Mouse (Mus musculus): ENCODE results near the gene Tbc1d8.

GRCm38 (mm10) chr1:39325228-39325627, 153.3 kb downstream of the Tbc1d8 start:
- no peak for TF ChIP-seq SMC3 (IDR thresholded peaks at IDR 0.05; ENCODE audit: low read depth, low read length)
- no peak for TF ChIP-seq EP300 (IDR thresholded peaks at IDR 0.05; ENCODE audit: low read length)
- no peak for TF ChIP-seq CTCF (conservative IDR thresholded peaks at IDR 0.05 in 1 of 2, IDR thresholded peaks at IDR 0.05 in 1 of 2; ENCODE audit: low read depth in 2 of 2, low read length in 2 of 2)
- TF ChIP-seq USF2 (conservative IDR thresholded peaks at IDR 0.05; ENCODE audit: low read depth, low read length), result no peak
- TF ChIP-seq POLR2A (IDR thresholded peaks at IDR 0.05; ENCODE audit: low read depth, low read length), result no peak
- TF ChIP-seq BHLHE40 (IDR thresholded peaks at IDR 0.05; ENCODE audit: low read depth, low read length), result no peak
- no peak for TF ChIP-seq TCF12 (IDR thresholded peaks at IDR 0.05; ENCODE audit: low read depth, low read length)
- TF ChIP-seq E2F4 (IDR thresholded peaks at IDR 0.05; ENCODE audit: insufficient replicate concordance, low read depth, low read length), result no peak
- no peak for TF ChIP-seq NRF1 (IDR thresholded peaks at IDR 0.05; ENCODE audit: low read depth, low read length)
- no peak for TF ChIP-seq NELFE (IDR thresholded peaks at IDR 0.05; ENCODE audit: low read depth, low read length)
- no peak for TF ChIP-seq USF1 (IDR thresholded peaks at IDR 0.05; ENCODE audit: low read depth, low read length)
- no peak for TF ChIP-seq GABPA (IDR thresholded peaks at IDR 0.05; ENCODE audit: insufficient replicate concordance, low read depth, low read length)
- TF ChIP-seq ELF1 (IDR thresholded peaks at IDR 0.05; ENCODE audit: low read depth, low read length), result no peak
- no peak for TF ChIP-seq UBTF (IDR thresholded peaks at IDR 0.05; ENCODE audit: low read depth, low read length)

Data from CH12.LX (cell line).